Mouse (Mus musculus): Measurements from ENCODE around the gene Ano10. TPM values are rescaled to one million over a fixed set of nuclear protein-coding genes. Genes with fewer than 3 reads are reported as not detected.

Gene Ano10
- 17.2 to 23.7 TPM (median 23.4 TPM) in 4 replicates for total RNA-seq (2023)

GRCm38 (mm10) chr9:122294242-122294881 lies at the start of gene Ano10:
Ano10 (minus strand) TSS chr9:122294423.

Other genes with a start within 250 kb of the Ano10 start
- gene Snrk, start 177.2 kb downstream of the Ano10 start, total RNA-seq (2023) = 68.6 to 77.2 TPM (median 74.4 TPM) in 4 replicates
- 21.2 to 28.9 TPM (median 27.1 TPM) in 4 replicates for gene Abhd5, start 57.2 kb upstream of the Ano10 start, total RNA-seq (2023)

Measured in B cell, adult 62 days (primary cell).